Mouse (Mus musculus) testis, adult 2 months (tissue): ENCODE results near the gene Hmga1. TPM values are rescaled to one million over a fixed set of nuclear protein-coding genes. Genes with fewer than 3 reads are reported as not detected.

Experiments used
- H3K27ac ChIP-seq: fragments of 200-500 bp; 2 replicates; pipeline ENCODE4 v1.5.1; 2012; ENCODE audit warnings: low read depth, low read length; ENCODE audit not compliant: control insufficient read depth, insufficient read depth
- H3K27me3 ChIP-seq: fragments of 200-500 bp; 2 replicates; pipeline ENCODE4 v1.6.1; 2012; ENCODE audit warnings: mild to moderate bottlenecking, low read length, moderate library complexity; ENCODE audit not compliant: control insufficient read depth, insufficient read depth
- H3K36me3 ChIP-seq: fragments of 200-500 bp; 2 replicates; pipeline ENCODE4 v1.6.1; 2012; ENCODE audit warnings: mild to moderate bottlenecking, low read length; ENCODE audit not compliant: control insufficient read depth, insufficient read depth
- H3K4me1 ChIP-seq: fragments of 200-500 bp; 2 replicates; pipeline ENCODE4 v1.6.1; 2012; ENCODE audit warnings: low read length; ENCODE audit not compliant: control insufficient read depth, insufficient read depth
- H3K4me3 ChIP-seq: fragments of 200-500 bp; 2 replicates; pipeline ENCODE4 v1.5.1; 2012; ENCODE audit warnings: low read depth, mild to moderate bottlenecking, low read length, moderate library complexity, mixed read lengths; ENCODE audit not compliant: control insufficient read depth
- CTCF ChIP-seq: fragments of 200-500 bp; IDR thresholded peaks from 2 replicates; pipeline ENCODE4 v1.5.1; 2012; ENCODE audit warnings: low read depth, mild to moderate bottlenecking, inconsistent platforms, low read length, moderate library complexity; ENCODE audit not compliant: control insufficient read depth, insufficient read depth, insufficient replicate concordance
- POLR2A ChIP-seq: fragments of 200-500 bp; IDR thresholded peaks from 2 replicates; pipeline ENCODE4 v1.6.1; 2012; ENCODE audit warnings: low read depth, mild to moderate bottlenecking, inconsistent platforms, low read length, moderate library complexity; ENCODE audit not compliant: control insufficient read depth
- polyA plus RNA-seq: library from polyadenylated mRNA; depleted of rRNA; stranded (reverse); fragments of >200 nt; gene quantifications from 2 replicates; pipeline ENCODE4 v1.2.3, GENCODE M21; 2012

Hmga1 gene
- polyA plus RNA-seq, 1 experiment: 68.4 TPM

DNA sequence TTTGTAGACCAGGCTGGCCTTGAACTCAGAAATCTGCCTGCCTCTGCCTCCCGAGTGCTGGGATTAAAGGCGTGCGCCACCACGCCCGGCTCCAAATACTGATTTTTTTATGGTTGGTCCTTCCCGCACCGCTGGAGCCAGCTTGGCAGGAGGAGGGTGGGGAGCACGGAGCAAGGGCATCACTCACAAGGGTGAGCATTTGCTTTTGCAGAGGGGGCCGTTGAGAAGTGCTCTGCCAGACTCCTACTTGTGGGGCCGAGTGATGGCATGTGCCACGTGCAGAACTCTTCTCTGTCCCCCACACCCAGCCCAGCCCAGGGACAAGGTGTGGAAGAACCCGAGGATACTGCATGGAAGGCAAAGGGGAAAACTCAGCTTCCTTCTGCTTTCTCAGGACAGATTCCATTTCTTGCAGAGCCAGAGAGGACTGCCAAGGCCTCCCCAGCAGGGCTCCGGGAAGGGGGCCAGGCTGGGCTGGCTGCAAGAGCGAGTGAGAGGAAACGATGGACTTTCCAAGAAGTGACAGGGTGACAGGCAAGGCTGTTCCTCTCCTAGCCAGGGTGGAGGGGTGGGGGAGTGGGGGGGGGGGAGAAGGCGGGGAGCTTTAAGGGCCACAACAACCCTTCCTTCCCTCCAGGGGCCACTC lies 18.3 kb downstream of the Hmga1 start:
- Histone ChIP-seq H3K4me1 (no peaks in the 10 kb centered on the region; the same call in 1 of the 2 replicates), H3K27me3 (no peaks in the 10 kb centered on the region), H3K27ac (no peak overlapping the region), H3K36me3 (no peaks in the 10 kb centered on the region; the same call in 1 of the 2 replicates), H3K4me3 (no peak overlapping the region)
- TF ChIP-seq POLR2A (no peak), CTCF (no peak)

DNA sequence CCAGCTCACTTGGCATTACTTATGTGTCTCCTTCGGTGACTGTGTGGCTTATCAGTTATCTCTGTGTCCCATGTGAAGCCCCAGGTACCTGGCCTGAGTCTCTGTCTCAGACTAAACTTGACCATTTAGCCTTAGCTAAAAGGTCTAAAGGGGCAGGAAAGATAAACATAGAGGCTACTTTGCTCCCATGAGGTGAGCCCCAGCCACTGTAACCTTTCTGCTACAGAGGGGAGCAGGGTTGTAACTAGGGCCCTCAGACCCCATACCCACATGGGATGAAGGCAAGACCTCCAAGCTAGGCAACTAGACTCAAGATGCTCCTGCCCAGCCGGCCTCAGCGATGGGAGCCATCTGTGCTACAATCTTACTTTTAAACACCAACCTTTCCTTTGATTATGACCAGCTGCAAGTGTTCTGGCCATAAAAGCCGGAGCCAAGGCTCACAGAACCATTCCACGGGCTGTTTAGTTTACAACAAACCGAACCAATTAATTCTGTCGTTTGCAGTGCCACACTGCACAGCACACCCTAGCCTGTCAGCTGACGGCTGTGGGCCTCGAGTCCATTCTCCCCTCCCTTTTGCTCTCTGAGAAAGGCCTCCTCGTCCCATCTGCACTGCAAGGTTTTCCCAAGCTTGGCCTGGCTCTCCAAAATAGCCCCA lies 18.9 kb downstream of the Hmga1 start:
- no peak overlapping the region for H3K4me3 ChIP-seq
- H3K27me3 ChIP-seq: no peaks in the 10 kb centered on the region
- no peaks in the 10 kb centered on the region; the same call in none of the 2 replicates for H3K36me3 ChIP-seq
- H3K27ac ChIP-seq: no peak overlapping the region; the same call in 1 of the 2 replicates
- TF ChIP-seq POLR2A (no peak), CTCF (no peak)
- H3K4me1 ChIP-seq: no peaks in the 10 kb centered on the region; the same call in 1 of the 2 replicates

DNA sequence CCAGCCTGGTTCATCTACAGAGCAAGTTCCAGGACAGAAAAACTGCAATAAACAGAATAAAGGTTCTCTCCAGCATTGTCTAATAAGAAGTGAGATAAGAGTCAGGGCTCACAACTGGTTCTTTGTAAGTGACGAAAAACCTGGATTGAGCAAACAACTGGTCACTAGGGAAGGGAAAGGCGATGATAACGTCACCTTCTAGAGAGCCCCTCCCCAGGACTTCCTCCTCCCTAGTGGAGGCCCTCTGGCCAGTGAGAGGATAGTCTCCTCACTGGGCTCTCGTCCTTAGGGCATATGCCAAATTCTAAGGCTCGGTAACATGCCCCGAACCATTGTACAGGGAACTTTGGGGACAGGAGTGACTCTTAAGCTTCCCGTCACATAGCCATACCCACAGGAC lies 19.8 kb downstream of the Hmga1 start:
- no peaks in the 10 kb centered on the region; the same call in none of the 2 replicates for H3K36me3 ChIP-seq
- H3K27ac ChIP-seq: 0 out of 2 replicates have a peak overlapping the region, but pooled peaks have one; percentile 15
- TF ChIP-seq CTCF (no peak), POLR2A (no peak)
- H3K27me3 ChIP-seq: no peaks in the 10 kb centered on the region
- H3K4me1 ChIP-seq: no peaks in the 10 kb centered on the region; the same call in 1 of the 2 replicates
- H3K4me3 ChIP-seq: no peak overlapping the region

DNA sequence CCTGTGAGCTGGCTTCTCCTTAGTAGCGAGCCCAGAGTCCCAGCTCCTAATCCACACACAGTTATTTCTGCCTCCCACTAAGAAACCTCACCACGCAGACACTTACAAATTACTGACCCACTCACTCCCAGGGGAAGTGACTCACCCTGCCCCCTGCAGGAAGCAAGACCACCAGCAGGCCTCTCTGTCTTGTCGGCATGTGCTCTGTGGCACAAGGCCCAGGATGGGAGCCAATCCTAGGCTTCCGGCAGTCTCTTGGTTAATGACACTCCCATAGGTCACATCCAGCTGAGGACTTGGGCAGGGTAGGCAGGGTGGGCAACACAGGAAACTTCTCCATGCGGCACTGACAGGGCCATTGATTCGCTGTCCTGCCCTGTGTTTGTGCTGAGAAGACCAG lies 21.2 kb downstream of the Hmga1 start:
- Histone ChIP-seq H3K27me3 (no peaks in the 10 kb centered on the region), H3K36me3 (no peaks in the 10 kb centered on the region; the same call in none of the 2 replicates), H3K4me3 (no peak overlapping the region), H3K4me1 (no peaks in the 10 kb centered on the region; the same call in 1 of the 2 replicates), H3K27ac (no peak overlapping the region)
- TF ChIP-seq CTCF (no peak), POLR2A (no peak)

DNA sequence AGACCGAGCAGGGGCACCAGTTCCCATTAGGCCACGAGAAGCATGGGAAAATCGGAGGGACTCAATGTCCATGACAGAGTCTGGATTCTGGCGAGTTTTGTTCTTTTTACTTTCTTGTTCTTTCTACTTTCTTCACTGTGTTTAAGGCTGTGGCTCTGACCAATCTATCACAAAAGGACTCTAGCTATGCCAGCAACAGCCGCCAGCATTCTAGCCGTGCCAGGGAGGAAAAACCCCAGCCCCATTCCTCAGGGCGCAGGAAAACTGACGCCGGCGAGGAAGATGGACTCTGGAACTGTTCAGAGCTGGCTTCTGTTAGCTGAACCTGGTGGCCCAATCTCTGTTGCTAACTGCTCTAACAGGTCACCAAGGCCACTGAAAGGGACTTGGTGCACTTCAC lies 22.2 kb downstream of the Hmga1 start:
- no peaks in the 10 kb centered on the region for H3K27me3 ChIP-seq
- no peak overlapping the region for H3K4me3 ChIP-seq
- no peaks in the 10 kb centered on the region; the same call in 1 of the 2 replicates for H3K4me1 ChIP-seq
- TF ChIP-seq POLR2A (no peak), CTCF (no peak)
- no peak overlapping the region for H3K27ac ChIP-seq
- H3K36me3 ChIP-seq: no peaks in the 10 kb centered on the region; the same call in none of the 2 replicates

DNA sequence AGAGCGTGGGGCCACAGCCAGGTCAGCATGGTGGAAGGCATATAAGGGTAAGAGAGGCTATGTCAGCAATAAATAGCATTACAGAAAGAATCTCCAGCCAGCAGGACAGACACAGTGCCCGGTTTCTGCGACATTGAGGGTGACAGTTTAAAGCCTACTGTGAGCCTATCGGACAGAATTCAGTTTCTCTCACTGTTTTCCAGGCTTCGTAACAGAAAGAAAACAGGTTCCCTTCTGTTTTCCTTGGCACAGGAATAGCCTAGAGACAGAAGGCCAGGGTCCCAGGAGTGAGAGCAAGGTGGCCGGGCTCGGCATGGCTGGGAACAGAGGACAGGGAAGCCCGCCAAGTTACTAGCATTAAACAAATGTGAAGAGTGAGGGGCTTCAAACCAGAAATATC lies 23.5 kb downstream of the Hmga1 start:
- Histone ChIP-seq H3K4me3 (no peak overlapping the region), H3K27me3 (no peaks in the 10 kb centered on the region), H3K36me3 (no peaks in the 10 kb centered on the region; the same call in none of the 2 replicates), H3K4me1 (no peaks in the 10 kb centered on the region; the same call in 1 of the 2 replicates), H3K27ac (no peak overlapping the region)
- TF ChIP-seq CTCF (no peak), POLR2A (no peak)

DNA sequence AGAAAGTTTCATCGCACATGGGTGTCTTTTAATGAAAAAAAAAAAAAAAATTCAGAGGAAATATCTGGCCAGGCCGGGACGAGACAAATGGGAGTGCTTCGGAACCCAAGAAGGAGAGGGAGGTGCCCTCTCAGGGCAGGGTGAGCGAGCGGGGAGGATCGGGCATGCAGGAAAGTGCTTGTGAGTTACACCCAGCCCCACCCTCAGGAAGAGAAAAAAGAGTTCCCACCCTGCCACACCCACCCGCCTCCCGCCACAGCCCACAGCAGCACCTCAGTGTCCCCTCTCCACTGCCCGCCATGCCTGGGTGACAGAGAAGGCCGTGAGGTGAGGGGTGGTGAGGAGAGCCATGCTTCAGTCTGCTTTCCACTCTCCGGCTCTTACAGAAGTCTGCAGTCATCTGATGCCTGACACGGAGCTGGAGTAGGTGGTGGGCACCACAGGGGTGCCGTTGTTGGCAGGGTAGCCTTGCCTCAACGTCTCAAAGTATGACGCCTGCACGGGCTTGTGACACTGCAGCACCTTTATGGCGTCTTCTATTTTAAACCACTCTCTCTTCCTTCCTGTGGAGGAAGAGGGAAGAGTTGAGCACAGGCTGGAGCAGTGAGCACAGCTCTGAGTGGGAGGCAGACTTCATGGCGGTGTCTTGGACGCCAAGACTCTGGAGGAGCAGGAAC lies 24.2 kb downstream of the Hmga1 start:
- H3K36me3 ChIP-seq: no peaks in the 10 kb centered on the region; the same call in none of the 2 replicates
- H3K4me1 ChIP-seq: no peaks in the 10 kb centered on the region; the same call in 1 of the 2 replicates
- TF ChIP-seq CTCF (no peak), POLR2A (no peak)
- H3K27ac ChIP-seq: no peak overlapping the region
- no peak overlapping the region for H3K4me3 ChIP-seq
- no peaks in the 10 kb centered on the region for H3K27me3 ChIP-seq
